Mouse (Mus musculus): ENCODE data around the gene Smagp.

DNA sequence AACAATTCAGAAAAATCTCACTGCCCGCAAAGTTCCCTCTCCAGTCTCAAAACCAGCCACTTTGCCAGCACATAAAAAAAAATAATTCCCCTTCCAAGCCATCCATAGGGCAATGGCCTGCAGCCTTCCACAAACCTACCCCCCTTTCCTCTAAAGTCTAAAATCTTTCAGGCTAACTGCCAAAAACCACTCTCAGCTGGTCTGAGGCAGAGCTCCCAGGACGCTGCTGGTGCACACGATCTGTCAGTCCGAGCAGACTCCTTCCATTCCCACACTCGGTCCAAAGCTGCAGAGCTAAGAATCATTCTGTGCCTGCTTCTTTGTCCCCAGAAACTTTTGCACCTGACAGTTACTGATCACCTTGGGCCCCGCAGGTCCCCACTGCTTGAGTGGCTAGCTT lies 62.8 kb downstream of the Smagp start:
- TF ChIP-seq POLR2A (IDR thresholded peaks at IDR 0.05; ENCODE audit: borderline replicate concordance, extremely low read depth, low read depth, low read length): no peak
- TF ChIP-seq CTCF (IDR thresholded peaks at IDR 0.05; ENCODE audit: insufficient read depth, low read length): no peak
